Mouse (Mus musculus) forebrain, embryonic 14.5 days (tissue): Measurements from ENCODE around the gene Pdk1. TPM values are rescaled to one million over a fixed set of nuclear protein-coding genes. Genes with fewer than 3 reads are reported as not detected.

Source experiments
- ATAC-seq: fragments of 200-750 bp; cut with Nextera tagmentation; 2 replicates; pipeline ENCODE4 v1.8.0; 2017; ENCODE audit warnings: mild to moderate bottlenecking, moderate library complexity
- DNase-seq: peaks from one replicate; pipeline ENCODE4 v3.0.0-alpha.2; 2015; ENCODE audit warnings: low spot score
- H3K27ac ChIP-seq: fragments of 300-500 bp; sonication (generic); 2 replicates; pipeline ENCODE4 v1.5.1; 2014; ENCODE audit warnings: low read depth, mild to moderate bottlenecking, control low read depth, low read length, moderate library complexity
- H3K27me3 ChIP-seq: fragments of 300-500 bp; sonication (generic); replicated peaks from 2 replicates; pipeline ENCODE4 v1.6.1; 2014; ENCODE audit warnings: low read length, control low read depth, mixed read lengths; ENCODE audit not compliant: control insufficient read depth, insufficient read depth
- H3K36me3 ChIP-seq: fragments of 300-500 bp; sonication (generic); 2 replicates; pipeline ENCODE4 v1.6.1; 2014; ENCODE audit warnings: low read length, control low read depth; ENCODE audit not compliant: control insufficient read depth, insufficient read depth
- H3K4me1 ChIP-seq: fragments of 300-500 bp; sonication (generic); 2 replicates; pipeline ENCODE4 v1.6.1; 2014; ENCODE audit warnings: antibody characterized with exemption, low read length, control low read depth; ENCODE audit not compliant: control insufficient read depth, insufficient read depth
- H3K4me2 ChIP-seq: fragments of 300-500 bp; sonication (generic); 2 replicates; pipeline ENCODE4 v1.6.1; 2014; ENCODE audit warnings: mild to moderate bottlenecking, control low read depth, low read length
- H3K4me3 ChIP-seq: fragments of 300-500 bp; sonication (generic); 2 replicates; pipeline ENCODE4 v1.5.1; 2014; ENCODE audit warnings: low read depth, low read length, control low read depth
- H3K9ac ChIP-seq: fragments of 300-500 bp; sonication (generic); 2 replicates; pipeline ENCODE4 v1.6.1; 2014; ENCODE audit warnings: mild to moderate bottlenecking, low read length, control low read depth, moderate library complexity
- H3K9me3 ChIP-seq: fragments of 300-500 bp; sonication (generic); replicated peaks from 2 replicates; pipeline ENCODE4 v1.6.1; 2016; ENCODE audit warnings: low read length, control low read depth, mixed read lengths; ENCODE audit not compliant: control insufficient read depth
- WGBS: fragments of 180-500 bp; shearing (Covaris S2); extraction: QIAGEN DNeasy Blood & Tissue Kit; methylation state at CpG from one replicate; pipeline ENCODE4 v1.1.7; 2014; 5-methylcytosine and 5-hydroxymethylcytosine counted together
- polyA plus RNA-seq: library from polyadenylated mRNA; unstranded; fragments of >200 nt; fragmentation: Nextera tagmentation; extraction: Ambion mirVana; gene quantifications from 2 replicates; pipeline ENCODE4 v1.2.1, GENCODE M21; 2014

Gene Pdk1
- 20.2 and 22.3 TPM in 2 replicates for polyA plus RNA-seq

DNA sequence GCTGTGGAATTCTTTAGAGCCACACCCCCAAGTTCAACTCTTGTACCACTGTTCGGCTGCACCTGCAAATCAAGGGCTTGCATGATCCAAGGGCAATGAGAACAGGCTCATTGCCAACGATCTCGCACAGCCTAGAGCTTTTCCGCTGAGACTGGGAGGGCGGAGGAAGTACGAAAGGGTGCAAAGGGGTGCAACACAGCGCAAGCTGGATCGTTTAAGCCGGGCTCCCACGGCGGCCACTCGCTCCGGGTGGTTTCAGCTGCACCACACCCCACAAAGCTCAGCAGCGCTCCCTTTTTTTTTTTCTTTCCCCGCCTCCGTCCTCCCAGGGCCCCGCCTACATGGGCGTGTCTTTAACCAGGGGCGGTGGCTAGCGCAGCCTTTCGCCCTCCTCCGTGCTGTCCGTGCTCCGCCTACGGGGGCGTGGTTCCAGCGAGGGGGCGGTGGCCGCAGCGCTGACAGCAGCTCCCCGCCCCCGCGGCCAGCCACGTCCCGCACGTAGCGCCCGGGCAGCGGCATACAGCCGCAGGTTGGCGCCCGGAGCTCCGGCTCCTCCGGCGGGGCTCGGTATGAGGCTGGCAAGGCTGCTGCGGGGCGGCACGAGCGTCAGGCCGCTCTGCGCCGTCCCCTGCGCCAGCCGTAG is at the start of gene Pdk1:
TSS of gene Pdk1 (plus strand) at position 424 of the 643 bp plus-strand sequence.
- Histone ChIP-seq H3K4me3 (peak within 1 kb of the TSS; percentile 69), H3K27me3 (no peaks in the 10 kb centered on the region), H3K4me1 (0 out of 2 replicates have a peak, but pooled peaks cover 2% of the 10 kb centered on the region), H3K9ac (peak within 1 kb of the TSS; percentile 77), H3K27ac (peak within 1 kb of the TSS; percentile 74), H3K36me3 (no peaks in the 10 kb centered on the region), H3K9me3 (no peaks in the 10 kb centered on the region), H3K4me2 (peak within 1 kb of the TSS; percentile 87)
- under 1% methylated on average over 50 of the region's 55 CpGs for WGBS
- peak; percentile 96 for ATAC-seq
- peak; percentile 97 for DNase-seq

DNA sequence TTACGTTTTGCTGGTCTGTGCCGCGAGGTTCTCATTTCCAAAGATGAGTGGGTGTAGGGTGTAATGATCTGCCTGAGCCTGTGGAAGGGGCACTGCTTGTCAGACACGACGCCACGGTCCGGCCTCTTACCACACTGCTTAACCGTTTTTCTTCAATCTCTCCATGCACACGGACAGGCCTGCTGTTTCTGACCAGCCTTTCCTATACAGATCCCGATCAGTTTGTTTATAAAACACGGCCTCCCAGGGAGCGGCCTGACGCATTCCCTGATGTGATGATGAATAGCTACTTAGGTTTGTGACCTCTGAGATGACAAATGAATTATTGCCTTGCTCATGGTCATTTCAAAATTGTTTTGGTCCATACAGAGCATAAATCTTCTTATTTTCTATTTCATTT is 48.9 kb upstream of the Pdk1 start:
- Histone ChIP-seq H3K4me3 (no peak overlapping the region), H3K9ac (no peak overlapping the region), H3K36me3 (peaks cover 19% of the 10 kb centered on the region; the same call in 1 of the 2 replicates), H3K9me3 (no peaks in the 10 kb centered on the region), H3K27me3 (no peaks in the 10 kb centered on the region), H3K4me1 (no peaks in the 10 kb centered on the region), H3K4me2 (no peak overlapping the region), H3K27ac (no peak overlapping the region)
- DNase-seq (no peak), ATAC-seq (no peak)
- 74% methylated on average over 13 of the region's 13 CpGs for WGBS

DNA sequence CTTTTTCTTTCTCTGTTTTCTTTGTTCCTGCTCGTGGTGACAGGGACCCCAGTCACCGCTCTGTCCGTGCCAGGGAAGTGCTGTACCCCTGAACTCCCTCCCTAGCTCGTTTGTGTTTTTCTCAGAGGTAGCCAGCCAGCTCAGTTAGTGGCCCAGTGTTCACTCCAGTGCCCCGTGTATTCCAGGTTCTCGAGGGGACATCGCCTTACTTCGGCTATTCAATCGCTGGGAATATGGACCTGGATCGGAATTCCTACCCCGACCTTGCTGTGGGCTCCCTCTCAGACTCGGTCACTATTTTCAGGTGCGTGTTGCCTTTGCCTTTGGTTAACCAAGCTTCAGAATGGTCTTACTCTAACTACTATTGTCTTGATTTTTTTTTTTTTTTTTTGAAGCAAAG is 45.3 kb upstream of the Pdk1 start:
- H3K4me1 ChIP-seq: no peaks in the 10 kb centered on the region
- H3K9me3 ChIP-seq: no peaks in the 10 kb centered on the region
- H3K4me3 ChIP-seq: no peak overlapping the region
- no peaks in the 10 kb centered on the region for H3K27me3 ChIP-seq
- no peak for ATAC-seq
- H3K27ac ChIP-seq: no peak overlapping the region
- peaks cover 15% of the 10 kb centered on the region; the same call in 1 of the 2 replicates for H3K36me3 ChIP-seq
- no peak overlapping the region for H3K9ac ChIP-seq
- 82% methylated on average over 13 of the region's 13 CpGs for WGBS
- no peak for DNase-seq
- H3K4me2 ChIP-seq: no peak overlapping the region

DNA sequence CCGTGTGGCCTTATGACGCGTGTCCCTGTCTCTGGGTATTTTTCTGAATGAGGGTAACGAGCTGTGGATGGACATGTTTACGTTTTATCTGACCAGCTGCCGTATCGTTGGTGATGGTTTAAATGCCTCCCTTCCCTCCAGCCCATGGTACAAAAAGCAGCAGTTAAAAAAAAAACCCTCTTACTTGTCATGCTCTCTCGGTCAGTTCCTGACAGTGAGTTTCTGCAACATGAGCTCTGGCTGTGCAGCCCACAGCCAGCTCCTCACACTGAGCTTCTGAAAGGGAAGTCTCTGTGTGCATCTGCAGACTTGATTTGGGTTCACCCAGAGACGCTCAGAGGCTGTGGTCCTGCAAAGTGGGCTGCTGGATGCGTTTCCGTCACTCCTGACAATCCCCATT is 44.1 kb upstream of the Pdk1 start:
- Histone ChIP-seq H3K4me2 (no peak overlapping the region), H3K9ac (no peak overlapping the region), H3K4me3 (no peak overlapping the region), H3K4me1 (no peaks in the 10 kb centered on the region), H3K27me3 (no peaks in the 10 kb centered on the region), H3K9me3 (no peaks in the 10 kb centered on the region), H3K36me3 (peaks cover 17% of the 10 kb centered on the region; the same call in 1 of the 2 replicates), H3K27ac (no peak overlapping the region)
- WGBS: 42% methylated on average over 11 of the region's 11 CpGs
- no peak for ATAC-seq
- DNase-seq: no peak

DNA sequence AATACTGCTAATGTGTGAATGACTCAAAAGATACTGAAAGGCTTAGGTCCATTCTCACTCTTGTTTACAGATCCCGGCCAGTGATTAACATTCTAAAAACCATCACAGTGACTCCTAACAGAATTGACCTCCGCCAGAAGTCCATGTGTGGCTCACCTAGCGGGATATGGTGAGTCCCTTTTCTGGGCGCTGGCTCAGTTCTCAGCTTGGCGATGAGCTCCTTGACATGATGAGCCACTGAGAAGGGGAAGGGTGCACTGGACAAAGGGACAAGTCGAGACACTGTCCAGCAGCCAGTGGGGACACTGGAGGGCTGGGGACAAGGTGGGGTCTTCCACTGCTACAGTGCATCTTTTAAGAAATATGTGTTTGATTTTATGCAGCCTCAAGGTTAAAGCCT is 39.4 kb upstream of the Pdk1 start:
- 90% methylated on average over 6 of the region's 6 CpGs for WGBS
- no peaks in the 10 kb centered on the region for H3K9me3 ChIP-seq
- peaks cover 23% of the 10 kb centered on the region; the same call in 1 of the 2 replicates for H3K36me3 ChIP-seq
- ATAC-seq: no peak
- H3K4me2 ChIP-seq: no peak overlapping the region
- H3K4me3 ChIP-seq: no peak overlapping the region
- no peak for DNase-seq
- H3K27me3 ChIP-seq: no peaks in the 10 kb centered on the region
- no peak overlapping the region for H3K27ac ChIP-seq
- no peaks in the 10 kb centered on the region for H3K4me1 ChIP-seq
- H3K9ac ChIP-seq: no peak overlapping the region

DNA sequence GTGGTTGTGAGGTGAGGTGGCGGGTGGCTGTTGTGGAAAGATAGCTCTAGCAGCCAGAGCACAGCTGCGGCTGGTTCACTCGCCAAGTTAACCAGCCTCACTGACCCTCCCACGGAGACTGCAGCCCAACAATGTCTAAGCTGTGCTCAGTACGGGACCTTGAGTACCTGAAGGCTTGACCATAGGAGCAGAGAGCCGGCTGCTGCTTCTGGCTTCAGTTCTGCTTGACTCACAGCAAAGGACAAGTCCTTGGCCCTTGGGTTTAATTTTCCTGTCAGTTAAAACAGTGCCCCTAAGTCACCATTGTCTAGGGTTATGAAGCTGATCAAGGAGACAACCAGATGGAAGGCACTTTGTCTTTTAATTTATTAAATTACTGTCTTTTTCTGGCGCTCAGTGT is 38.7 kb upstream of the Pdk1 start:
- Histone ChIP-seq H3K27me3 (no peaks in the 10 kb centered on the region), H3K4me1 (no peaks in the 10 kb centered on the region), H3K36me3 (peaks cover 24% of the 10 kb centered on the region; the same call in 1 of the 2 replicates), H3K27ac (no peak overlapping the region), H3K4me3 (no peak overlapping the region), H3K9ac (no peak overlapping the region), H3K9me3 (no peaks in the 10 kb centered on the region), H3K4me2 (no peak overlapping the region)
- no peak for ATAC-seq
- DNase-seq: no peak
- 91% methylated on average over 7 of the region's 7 CpGs for WGBS

DNA sequence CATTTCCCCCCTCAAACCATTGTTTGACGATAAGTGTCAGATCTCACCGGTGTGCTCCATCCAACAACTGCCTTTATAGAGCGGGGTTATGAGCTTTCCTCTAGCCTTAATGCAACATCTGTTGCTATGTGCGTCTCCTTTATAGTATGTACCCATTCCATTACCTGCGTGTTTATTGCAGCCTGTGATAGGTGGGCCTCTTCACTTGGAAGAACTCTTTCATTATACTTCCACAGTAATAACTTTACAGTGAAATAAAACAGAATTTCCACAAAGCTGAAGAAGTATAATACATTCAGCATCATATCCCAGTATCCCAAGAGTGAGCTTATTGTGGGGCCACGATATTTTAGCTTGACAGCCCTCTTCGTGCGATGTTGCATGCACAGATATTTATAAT is 37.5 kb upstream of the Pdk1 start:
- 97% methylated on average over 8 of the region's 8 CpGs for WGBS
- DNase-seq: no peak
- Histone ChIP-seq H3K4me2 (no peak overlapping the region), H3K27ac (no peak overlapping the region), H3K27me3 (no peaks in the 10 kb centered on the region), H3K4me1 (no peaks in the 10 kb centered on the region), H3K9ac (no peak overlapping the region), H3K9me3 (no peaks in the 10 kb centered on the region), H3K36me3 (peaks cover 31% of the 10 kb centered on the region; the same call in 1 of the 2 replicates), H3K4me3 (no peak overlapping the region)
- no peak for ATAC-seq

DNA sequence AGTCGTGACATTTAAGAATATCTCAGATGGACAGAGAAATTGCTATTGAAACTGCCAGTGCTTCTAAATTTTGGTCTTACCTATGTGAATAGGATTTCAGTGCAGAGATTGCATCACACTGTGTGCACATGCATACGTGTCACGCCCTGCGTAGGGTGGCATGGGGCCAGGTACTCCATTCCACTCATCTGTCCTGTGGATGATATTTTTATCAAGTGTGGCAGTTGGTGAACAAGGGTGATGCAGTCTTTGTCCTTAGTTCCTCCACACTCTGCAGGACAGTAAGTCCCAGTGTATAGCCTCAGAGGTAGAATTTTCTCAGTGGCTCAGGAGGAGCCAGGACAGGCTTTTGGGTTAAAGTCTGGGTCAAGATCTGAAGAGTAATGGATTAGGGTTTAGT is 36.8 kb upstream of the Pdk1 start:
- WGBS: 92% methylated on average over 4 of the region's 4 CpGs
- Histone ChIP-seq H3K4me3 (no peak overlapping the region), H3K4me1 (no peaks in the 10 kb centered on the region), H3K27ac (no peak overlapping the region), H3K4me2 (no peak overlapping the region), H3K9me3 (no peaks in the 10 kb centered on the region), H3K9ac (no peak overlapping the region), H3K36me3 (peaks cover 36% of the 10 kb centered on the region; the same call in 1 of the 2 replicates), H3K27me3 (no peaks in the 10 kb centered on the region)
- DNase-seq (no peak), ATAC-seq (no peak)

DNA sequence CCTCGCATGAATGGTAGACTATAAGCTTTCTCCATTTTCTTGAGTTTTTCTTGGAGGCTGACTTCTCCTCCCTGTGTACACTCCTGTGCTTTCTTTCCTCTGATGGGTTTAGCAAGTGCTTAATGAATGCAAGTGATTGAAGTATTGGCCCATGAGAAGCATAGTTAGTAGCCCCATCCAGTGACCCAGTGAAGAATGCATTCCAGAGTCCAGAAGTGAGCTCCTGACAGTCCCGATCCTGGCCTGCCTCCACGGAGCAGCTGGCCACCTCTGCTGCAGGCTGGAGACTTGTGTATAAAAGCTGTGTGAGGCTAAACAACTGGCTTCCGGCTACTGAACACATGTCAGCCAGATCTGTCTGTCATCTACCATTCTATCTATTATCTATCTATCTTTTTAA is 35.8 kb upstream of the Pdk1 start:
- WGBS: 58% methylated on average over 4 of the region's 4 CpGs
- no peak for ATAC-seq
- H3K4me1 ChIP-seq: no peaks in the 10 kb centered on the region
- no peaks in the 10 kb centered on the region for H3K9me3 ChIP-seq
- H3K9ac ChIP-seq: no peak overlapping the region
- peaks cover 38% of the 10 kb centered on the region; the same call in 1 of the 2 replicates for H3K36me3 ChIP-seq
- DNase-seq: no peak
- no peak overlapping the region for H3K4me2 ChIP-seq
- H3K27ac ChIP-seq: no peak overlapping the region
- H3K4me3 ChIP-seq: no peak overlapping the region
- H3K27me3 ChIP-seq: no peaks in the 10 kb centered on the region
